Mouse (Mus musculus) heart, embryonic 10.5 days (tissue): ENCODE results near the gene Gk. TPM values are rescaled to one million over a fixed set of nuclear protein-coding genes. Genes with fewer than 3 reads are reported as not detected.

Experiments used
- DNase-seq: peaks from one replicate; pipeline ENCODE4 v3.0.0-alpha.2; 2017; ENCODE audit warnings: low spot score
- H3K27ac ChIP-seq: fragments of 300-500 bp; sonication (generic); 2 replicates; pipeline ENCODE4 v1.5.1; 2016; ENCODE audit warnings: mild to moderate bottlenecking
- H3K27me3 ChIP-seq: fragments of 300-500 bp; sonication (generic); 2 replicates; pipeline ENCODE4 v1.6.1; 2016; ENCODE audit warnings: mild to moderate bottlenecking; ENCODE audit not compliant: poor library complexity, insufficient read depth, severe bottlenecking
- H3K36me3 ChIP-seq: fragments of 300-500 bp; sonication (generic); 2 replicates; pipeline ENCODE4 v1.6.1; 2016; ENCODE audit warnings: mild to moderate bottlenecking, moderate library complexity
- H3K4me1 ChIP-seq: fragments of 300-500 bp; sonication (generic); 2 replicates; pipeline ENCODE4 v1.6.1; 2016; ENCODE audit warnings: mild to moderate bottlenecking
- H3K4me3 ChIP-seq: fragments of 300-500 bp; sonication (generic); 2 replicates; pipeline ENCODE4 v1.5.1; 2016; ENCODE audit warnings: mild to moderate bottlenecking, moderate library complexity
- H3K9me3 ChIP-seq: fragments of 300-500 bp; sonication (generic); 2 replicates; pipeline ENCODE4 v1.6.1; 2016; ENCODE audit warnings: mild to moderate bottlenecking, moderate library complexity
- WGBS: fragments of 180-500 bp; shearing (Covaris S2); methylation state at CpG from one replicate; pipeline ENCODE4 v1.1.7; 2016; 5-methylcytosine and 5-hydroxymethylcytosine counted together
- polyA plus RNA-seq: library from polyadenylated mRNA; unstranded; fragments of >200 nt; fragmentation: Nextera tagmentation; extraction: Ambion mirVana; gene quantifications from 2 replicates; pipeline ENCODE4 v1.2.1, GENCODE M21; 2016

The Gk gene
- polyA plus RNA-seq: 11.4 and 16.2 TPM in 2 replicates

GRCm38 (mm10) chrX:85776544-85777087 lies at the start of gene Gk:
Gene Gk (minus strand): TSS chrX:85776819.
- Histone ChIP-seq H3K9me3 (no peaks in the 10 kb centered on the region), H3K4me3 (peak within 1 kb of the TSS; percentile 61)
- 9% methylated on average over 35 of the region's 45 CpGs for WGBS

GRCm38 (mm10) chrX:85804706-85805376 lies 28.2 kb upstream of the Gk start:
- no peak overlapping the region for H3K27ac ChIP-seq
- no peak overlapping the region for H3K4me3 ChIP-seq
- no peaks in the 10 kb centered on the region for H3K9me3 ChIP-seq
- H3K4me1 ChIP-seq: no peaks in the 10 kb centered on the region
- no peak for DNase-seq
- H3K36me3 ChIP-seq: no peaks in the 10 kb centered on the region
- WGBS: 76% methylated on average over 4 of the region's 4 CpGs
- H3K27me3 ChIP-seq: no peaks in the 10 kb centered on the region

More at GRCm38 (mm10) chrX:85776544-85777087, at the start of gene Gk:
- peak; percentile 98 for DNase-seq
- no peaks in the 10 kb centered on the region for H3K36me3 ChIP-seq
- no peaks in the 10 kb centered on the region for H3K4me1 ChIP-seq
- peak within 1 kb of the TSS; percentile 89 for H3K27ac ChIP-seq
- H3K27me3 ChIP-seq: no peaks in the 10 kb centered on the region

DNA sequence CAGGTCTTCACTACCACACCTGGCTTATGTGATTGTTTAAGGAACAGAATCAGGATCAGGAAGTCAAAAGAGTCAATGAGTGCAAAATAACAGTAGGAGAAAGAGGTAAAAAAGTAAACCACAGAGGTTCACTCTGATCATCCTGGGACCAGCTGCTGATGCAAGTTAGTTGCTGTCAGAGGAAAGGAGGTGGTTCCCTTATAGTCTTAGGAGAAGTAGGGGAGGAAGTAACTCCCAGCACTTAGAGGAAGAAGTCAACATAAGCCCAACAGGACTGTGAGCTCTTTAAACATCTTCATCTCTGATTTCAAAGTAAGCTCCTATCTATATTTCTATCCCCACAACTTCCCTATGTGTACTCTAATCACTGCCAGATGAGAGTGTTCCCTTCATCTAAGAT lies 26.4 kb upstream of the Gk start:
- H3K27me3 ChIP-seq: no peaks in the 10 kb centered on the region
- no peak overlapping the region for H3K4me3 ChIP-seq
- H3K27ac ChIP-seq: no peak overlapping the region
- no peaks in the 10 kb centered on the region for H3K4me1 ChIP-seq
- H3K9me3 ChIP-seq: no peaks in the 10 kb centered on the region
- DNase-seq: no peak
- no peaks in the 10 kb centered on the region for H3K36me3 ChIP-seq

DNA sequence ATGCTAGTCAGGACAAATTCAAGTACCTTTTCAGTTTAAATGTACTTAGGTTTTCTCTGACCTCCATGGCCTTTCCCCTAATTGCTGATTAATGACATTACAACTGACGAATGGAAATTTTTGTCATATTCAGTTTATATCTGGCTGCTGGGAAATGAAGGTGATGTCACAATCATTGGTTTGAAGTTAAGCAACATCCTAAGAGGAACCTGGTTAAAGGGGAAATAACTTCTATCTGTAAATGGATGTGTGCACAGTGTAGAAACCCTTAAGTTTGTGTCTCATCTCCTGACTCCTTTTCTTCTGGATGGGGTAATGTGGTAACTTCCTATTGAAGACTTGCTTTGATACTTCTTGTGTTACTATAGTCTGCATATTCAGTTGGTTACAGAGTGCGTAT lies 20.8 kb upstream of the Gk start:
- H3K27me3 ChIP-seq: no peaks in the 10 kb centered on the region
- H3K4me3 ChIP-seq: no peak overlapping the region
- DNase-seq: no peak
- H3K4me1 ChIP-seq: no peaks in the 10 kb centered on the region
- no peaks in the 10 kb centered on the region for H3K36me3 ChIP-seq
- WGBS: 82% methylated on average over 2 of the region's 2 CpGs
- no peaks in the 10 kb centered on the region for H3K9me3 ChIP-seq
- H3K27ac ChIP-seq: no peak overlapping the region

GRCm38 (mm10) chrX:85778346-85778745 lies 1.7 kb upstream of the Gk start:
- no peak for DNase-seq
- 77% methylated on average over 3 of the region's 3 CpGs for WGBS
- H3K4me3 ChIP-seq: no peak overlapping the region

DNA sequence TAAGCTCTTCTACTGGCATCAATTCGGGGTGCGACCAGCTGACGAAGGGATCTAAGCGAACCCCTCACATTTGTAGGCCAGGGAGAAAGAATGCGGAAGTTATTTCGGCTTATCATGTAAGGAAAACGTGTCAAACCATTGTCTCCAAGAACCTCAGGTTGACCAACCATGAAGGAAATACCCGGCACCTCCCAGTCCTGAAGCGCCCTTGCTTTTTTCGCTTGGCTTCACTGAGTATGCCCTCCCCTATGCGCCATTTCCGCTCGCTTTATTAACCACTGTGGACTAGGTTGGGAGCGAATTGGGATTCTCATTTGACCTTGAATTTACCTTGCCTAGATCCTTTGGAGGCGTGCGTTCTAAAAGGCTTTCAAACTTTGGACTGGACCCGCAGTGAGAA lies 522 bp upstream of the Gk start:
- no peaks in the 10 kb centered on the region for H3K9me3 ChIP-seq
- 18% methylated on average over 17 of the region's 17 CpGs for WGBS
- peak overlapping the region; percentile 61 for H3K4me3 ChIP-seq
- H3K27me3 ChIP-seq: no peaks in the 10 kb centered on the region
- H3K4me1 ChIP-seq: no peaks in the 10 kb centered on the region
- no peaks in the 10 kb centered on the region for H3K36me3 ChIP-seq
- DNase-seq: peak; percentile 73
- peak overlapping the region; percentile 89 for H3K27ac ChIP-seq

More at GRCm38 (mm10) chrX:85778346-85778745, 1.7 kb upstream of the Gk start:
- H3K9me3 ChIP-seq: no peaks in the 10 kb centered on the region
- H3K4me1 ChIP-seq: no peaks in the 10 kb centered on the region
- H3K27me3 ChIP-seq: no peaks in the 10 kb centered on the region
- no peak overlapping the region for H3K27ac ChIP-seq
- no peaks in the 10 kb centered on the region for H3K36me3 ChIP-seq

DNA sequence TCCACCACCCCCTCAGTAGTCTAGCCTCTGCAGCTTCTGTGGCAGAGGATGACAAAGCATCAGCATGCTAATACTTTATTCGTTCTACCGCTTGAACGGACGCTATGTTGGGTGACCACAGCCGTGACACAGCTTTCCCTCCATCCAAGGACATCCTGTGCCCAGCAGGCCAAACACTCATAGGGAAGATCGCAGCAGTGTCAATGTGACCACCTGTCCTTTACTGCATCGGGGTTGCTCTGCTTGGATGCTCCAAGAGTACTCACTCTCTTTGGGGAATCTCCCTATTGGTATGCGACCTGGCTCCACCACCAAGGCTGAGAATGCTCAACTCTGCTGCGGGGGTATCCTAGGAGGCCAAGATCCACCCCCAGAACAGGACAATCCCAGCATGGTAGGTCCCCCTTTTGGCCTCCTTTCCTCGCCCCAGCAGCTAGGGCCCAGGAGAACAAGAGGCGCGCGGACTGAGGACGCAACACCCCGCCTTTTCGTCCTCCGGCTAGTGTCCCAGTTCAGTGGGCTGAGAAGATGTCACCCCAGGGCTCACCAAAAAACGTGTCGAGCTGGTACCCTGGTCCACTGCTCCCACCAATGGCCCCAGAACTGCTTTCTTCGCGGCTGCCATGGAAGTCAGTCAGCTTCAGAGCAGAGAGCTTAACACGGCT lies 608 bp downstream of the Gk start:
- Histone ChIP-seq H3K36me3 (no peaks in the 10 kb centered on the region), H3K27ac (peak overlapping the region; percentile 82), H3K9me3 (no peaks in the 10 kb centered on the region), H3K27me3 (no peaks in the 10 kb centered on the region), H3K4me3 (peak overlapping the region; percentile 61), H3K4me1 (no peaks in the 10 kb centered on the region)
- DNase-seq: peak; percentile 72
- WGBS: 18% methylated on average over 22 of the region's 22 CpGs

DNA sequence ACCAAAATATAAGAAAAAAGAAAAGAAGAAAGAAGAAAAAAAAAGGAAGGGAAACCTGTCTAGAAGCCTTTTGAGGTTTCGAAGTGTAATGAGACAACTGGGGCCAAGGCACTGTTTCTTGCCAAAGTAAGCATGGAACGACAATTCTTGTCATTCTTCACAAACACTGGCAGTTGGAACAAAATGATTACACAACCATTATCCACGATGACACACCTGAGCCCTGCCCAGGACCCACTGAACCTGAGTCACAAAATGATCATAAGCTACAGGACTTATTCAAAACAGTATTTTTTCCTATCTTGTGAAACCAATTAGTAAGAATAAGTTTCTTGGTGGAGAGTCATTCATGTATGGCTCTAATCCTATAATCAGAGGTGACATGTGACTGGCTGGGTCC lies 5.3 kb downstream of the Gk start:
- Histone ChIP-seq H3K27ac (no peak overlapping the region), H3K9me3 (no peaks in the 10 kb centered on the region), H3K36me3 (no peaks in the 10 kb centered on the region), H3K4me3 (no peak overlapping the region), H3K27me3 (no peaks in the 10 kb centered on the region), H3K4me1 (no peaks in the 10 kb centered on the region)
- WGBS: 73% methylated on average over 3 of the region's 3 CpGs
- no peak for DNase-seq

GRCm38 (mm10) chrX:85770747-85771146 lies 5.9 kb downstream of the Gk start:
- whole genome bisulfite sequencing: 92% methylated on average over 3 of the region's 3 CpGs
- Histone ChIP-seq H3K36me3 (no peaks in the 10 kb centered on the region), H3K27ac (no peak overlapping the region), H3K9me3 (no peaks in the 10 kb centered on the region), H3K4me3 (no peak overlapping the region), H3K4me1 (no peaks in the 10 kb centered on the region), H3K27me3 (no peaks in the 10 kb centered on the region)
- DNase-seq: no peak

GRCm38 (mm10) chrX:85768578-85768977 lies 8.0 kb downstream of the Gk start:
- 84% methylated on average over 2 of the region's 2 CpGs for WGBS
- Histone ChIP-seq H3K9me3 (no peaks in the 10 kb centered on the region), H3K4me3 (no peak overlapping the region), H3K36me3 (no peaks in the 10 kb centered on the region), H3K27me3 (no peaks in the 10 kb centered on the region), H3K27ac (no peak overlapping the region), H3K4me1 (no peaks in the 10 kb centered on the region)
- no peak for DNase-seq

DNA sequence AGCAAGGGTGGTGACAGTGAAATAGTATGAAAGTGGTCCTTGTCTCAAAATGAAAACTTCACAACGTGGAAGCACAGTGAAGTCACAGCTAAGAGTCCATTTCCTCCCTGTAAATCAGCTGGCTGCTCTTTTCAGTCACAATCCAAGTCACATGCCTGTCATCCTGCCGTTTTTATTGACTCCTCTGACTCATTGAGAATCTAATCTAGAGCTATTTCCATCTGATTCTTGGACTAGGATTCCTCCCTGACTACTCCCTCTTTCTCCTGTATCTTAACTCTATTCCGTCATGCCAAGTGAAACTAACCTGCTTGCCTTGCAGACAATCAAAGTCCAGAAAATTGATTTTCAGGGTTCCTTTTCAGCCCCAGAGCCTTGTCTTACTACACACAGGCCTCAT lies 20.6 kb downstream of the Gk start:
- Histone ChIP-seq H3K4me1 (no peaks in the 10 kb centered on the region), H3K27me3 (no peaks in the 10 kb centered on the region), H3K27ac (no peak overlapping the region), H3K4me3 (no peak overlapping the region), H3K9me3 (no peaks in the 10 kb centered on the region), H3K36me3 (no peaks in the 10 kb centered on the region)
- no peak for DNase-seq
- 41% methylated on average over 3 of the region's 3 CpGs for WGBS

GRCm38 (mm10) chrX:85743837-85744236 lies 32.8 kb downstream of the Gk start:
- H3K27ac ChIP-seq: no peak overlapping the region
- H3K27me3 ChIP-seq: no peaks in the 10 kb centered on the region
- 84% methylated on average over 3 of the region's 3 CpGs for WGBS
- no peak overlapping the region for H3K4me3 ChIP-seq
- H3K9me3 ChIP-seq: no peaks in the 10 kb centered on the region
- H3K36me3 ChIP-seq: no peaks in the 10 kb centered on the region
- no peak for DNase-seq
- H3K4me1 ChIP-seq: no peaks in the 10 kb centered on the region

DNA sequence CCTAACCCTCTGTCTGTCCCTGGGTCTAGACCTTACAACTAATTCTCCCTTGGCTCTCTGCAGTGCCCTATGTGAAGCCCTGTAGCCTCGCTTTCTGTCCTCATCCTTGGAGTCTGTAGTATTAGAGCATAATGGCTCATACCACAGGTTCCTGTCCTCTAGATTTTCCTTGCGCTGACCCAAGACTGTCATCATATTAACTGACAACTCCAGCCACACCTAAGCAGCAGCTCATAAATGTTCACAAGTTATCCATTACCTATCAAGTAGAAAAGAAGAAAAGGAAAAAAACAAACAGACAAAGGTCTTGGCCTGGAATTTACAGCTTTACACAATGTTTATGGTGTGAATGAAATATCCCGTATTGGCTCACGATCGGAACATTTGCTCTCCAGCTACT lies 43.4 kb downstream of the Gk start:
- Histone ChIP-seq H3K9me3 (no peaks in the 10 kb centered on the region), H3K27ac (no peak overlapping the region), H3K4me3 (no peak overlapping the region), H3K27me3 (no peaks in the 10 kb centered on the region), H3K4me1 (no peaks in the 10 kb centered on the region), H3K36me3 (no peaks in the 10 kb centered on the region)
- no peak for DNase-seq
- WGBS: 92% methylated on average over 5 of the region's 5 CpGs
